Mouse (Mus musculus): ENCODE measurements around the gene Sun1. TPM values are rescaled to one million over a fixed set of nuclear protein-coding genes. Genes with fewer than 3 reads are reported as not detected.

The Sun1 gene
- total and polyA plus RNA-seq, 3 experiments = 71.3 to 79.0 TPM; not detected in 1

- Histone ChIP-seq H3K9me3 (replicated peaks; ENCODE audit: insufficient read depth, low read length) (no peaks in the 10 kb centered on the region), H3K27ac (ENCODE audit: control insufficient read depth, low read depth, low read length) (no peak overlapping the region), H3K4me3 (ENCODE audit: control insufficient read depth in 1 of 2, insufficient read depth in 1 of 2, low read depth in 2 of 2, low read length in 2 of 2) (no peak overlapping the region), H3K27me3 (ENCODE audit: control insufficient read depth in 1 of 2, insufficient read depth in 2 of 2, low read length in 2 of 2) (no peaks in the 10 kb centered on the region), H3K36me3 (ENCODE audit: control insufficient read depth in 1 of 2, insufficient read depth in 2 of 2, low read length in 2 of 2) (peaks cover 15% of the 10 kb centered on the region in 2 experiments), H3K4me1 (ENCODE audit: control insufficient read depth in 1 of 2, insufficient read depth in 2 of 2, low read length in 2 of 2) (peaks cover 3 to 4% of the 10 kb centered on the region in 2 experiments; a peak in 2 of 4 replicates), H3K9ac (ENCODE audit: control insufficient read depth, low read depth, low read length, poor library complexity, severe bottlenecking) (no peak overlapping the region), H3K79me2 (ENCODE audit: control insufficient read depth, insufficient read depth, low read length, poor library complexity) (peaks cover 84% of the 10 kb centered on the region)
- no peak for DNase-seq (ENCODE audit: low read depth, low spot score)
- TF ChIP-seq USF1 (IDR thresholded peaks at IDR 0.05; ENCODE audit: low read depth, low read length) = no peak
- TF ChIP-seq TCF12 (IDR thresholded peaks at IDR 0.05; ENCODE audit: low read depth, low read length) = no peak
- TF ChIP-seq CTCF (IDR thresholded peaks at IDR 0.05 in 2 of 3, conservative IDR thresholded peaks at IDR 0.05 in 1 of 3; ENCODE audit: control insufficient read depth in 1 of 3, insufficient read depth in 1 of 3, low read depth in 2 of 3, low read length in 3 of 3, poor library complexity in 1 of 3, severe bottlenecking in 1 of 3) = no peak
- TF ChIP-seq MAZ (IDR thresholded peaks at IDR 0.05; ENCODE audit: low read depth, low read length) = no peak
- no peak for TF ChIP-seq E2F4 (IDR thresholded peaks at IDR 0.05; ENCODE audit: borderline replicate concordance, low read depth, low read length)
- TF ChIP-seq CHD2 (IDR thresholded peaks at IDR 0.05; ENCODE audit: low read length) = no peak
- no peak for TF ChIP-seq POLR2A (IDR thresholded peaks at IDR 0.05; ENCODE audit: control insufficient read depth in 1 of 2, insufficient read depth in 1 of 2, low read depth in 1 of 2, low read length in 2 of 2, poor library complexity in 1 of 2)
- TF ChIP-seq GABPA (IDR thresholded peaks at IDR 0.05; ENCODE audit: low read depth, low read length) = no peak
Observed at GRCm38 (mm10) chr5:139208183-139208582, 7.7 kb downstream of the Sun1 start.

GRCm38 (mm10) chr5:139208871-139209684 lies 8.6 kb downstream of the Sun1 start:
- 0 out of 2 replicates have a peak, but pooled peaks have one; percentile 22 for TF ChIP-seq SMC3 (IDR thresholded peaks at IDR 0.05; ENCODE audit: low read depth, low read length)
- TF ChIP-seq CTCF (IDR thresholded peaks at IDR 0.05 in 2 of 3, conservative IDR thresholded peaks at IDR 0.05 in 1 of 3; ENCODE audit: control insufficient read depth in 1 of 3, insufficient read depth in 1 of 3, low read depth in 2 of 3, low read length in 3 of 3, poor library complexity in 1 of 3, severe bottlenecking in 1 of 3) = peak in 2 of 3 experiments; percentile 27 to 61; a peak in 3 of 6 replicates
- no peak for TF ChIP-seq MYB (IDR thresholded peaks at IDR 0.05; ENCODE audit: low read depth, low read length)
- TF ChIP-seq RAD21 (IDR thresholded peaks at IDR 0.05; ENCODE audit: low read depth, low read length) = peak; percentile 5; the same call in 1 of the 2 replicates
- peaks cover 82% of the 10 kb centered on the region for H3K79me2 ChIP-seq (ENCODE audit: control insufficient read depth, insufficient read depth, low read length, poor library complexity)
- H3K9me3 ChIP-seq (replicated peaks; ENCODE audit: insufficient read depth, low read length) = no peaks in the 10 kb centered on the region
- H3K36me3 ChIP-seq (ENCODE audit: control insufficient read depth in 1 of 2, insufficient read depth in 2 of 2, low read length in 2 of 2) = peaks cover 6 to 14% of the 10 kb centered on the region in 2 experiments
- no peak overlapping the region for H3K27ac ChIP-seq (ENCODE audit: control insufficient read depth, low read depth, low read length)
- no peaks in the 10 kb centered on the region for H3K27me3 ChIP-seq (ENCODE audit: control insufficient read depth in 1 of 2, insufficient read depth in 2 of 2, low read length in 2 of 2)
- H3K4me1 ChIP-seq (ENCODE audit: control insufficient read depth in 1 of 2, insufficient read depth in 2 of 2, low read length in 2 of 2) = 0 out of 4 replicates have a peak, but pooled peaks cover 0 to 3% of the 10 kb centered on the region in 2 experiments
- no peak overlapping the region for H3K4me3 ChIP-seq (ENCODE audit: control insufficient read depth in 1 of 2, insufficient read depth in 1 of 2, low read depth in 2 of 2, low read length in 2 of 2)
- DNase-seq (ENCODE audit: low read depth, low spot score) = peak; percentile 25
- H3K9ac ChIP-seq (ENCODE audit: control insufficient read depth, low read depth, low read length, poor library complexity, severe bottlenecking) = no peak overlapping the region

- no peak for DNase-seq (ENCODE audit: low read depth, low spot score)
- H3K4me3 ChIP-seq (ENCODE audit: control insufficient read depth in 1 of 2, insufficient read depth in 1 of 2, low read depth in 2 of 2, low read length in 2 of 2) = no peak overlapping the region
- H3K27me3 ChIP-seq (ENCODE audit: control insufficient read depth in 1 of 2, insufficient read depth in 2 of 2, low read length in 2 of 2) = no peaks in the 10 kb centered on the region
- H3K36me3 ChIP-seq (ENCODE audit: control insufficient read depth in 1 of 2, insufficient read depth in 2 of 2, low read length in 2 of 2) = peaks cover 2 to 14% of the 10 kb centered on the region in 2 experiments; a peak in 3 of 4 replicates
- no peaks in the 10 kb centered on the region for H3K9me3 ChIP-seq (replicated peaks; ENCODE audit: insufficient read depth, low read length)
- 0 out of 4 replicates have a peak, but pooled peaks cover 0 to 3% of the 10 kb centered on the region in 2 experiments for H3K4me1 ChIP-seq (ENCODE audit: control insufficient read depth in 1 of 2, insufficient read depth in 2 of 2, low read length in 2 of 2)
- H3K27ac ChIP-seq (ENCODE audit: control insufficient read depth, low read depth, low read length) = no peak overlapping the region
- H3K79me2 ChIP-seq (ENCODE audit: control insufficient read depth, insufficient read depth, low read length, poor library complexity) = peaks cover 77% of the 10 kb centered on the region
- no peak overlapping the region for H3K9ac ChIP-seq (ENCODE audit: control insufficient read depth, low read depth, low read length, poor library complexity, severe bottlenecking)
- no peak for TF ChIP-seq USF2 (IDR thresholded peaks at IDR 0.05; ENCODE audit: borderline replicate concordance in 1 of 2, insufficient read depth in 1 of 2, low read depth in 1 of 2, low read length in 2 of 2)
- 0 out of 4 replicates have a peak, but pooled peaks of 1 of the 2 experiments have one; percentile 21 for TF ChIP-seq POLR2A (IDR thresholded peaks at IDR 0.05; ENCODE audit: control insufficient read depth in 1 of 2, insufficient read depth in 1 of 2, low read depth in 1 of 2, low read length in 2 of 2, poor library complexity in 1 of 2)
Observed at GRCm38 (mm10) chr5:139209685-139210026, 9.2 kb downstream of the Sun1 start.

All from MEL (cell line).